Mouse (Mus musculus): ENCODE results near the gene Tspear. TPM values are rescaled to one million over a fixed set of nuclear protein-coding genes. Genes with fewer than 3 reads are reported as not detected.
"Not testable (repeated sequence)": the region's sequence is repeated elsewhere in the genome, so short reads cannot be mapped to it uniquely, and the experiment has no call there.

Gene Tspear
- not detected in 2 replicates for total RNA-seq (2015)
- not detected in 2 replicates for total RNA-seq (2017)

DNA sequence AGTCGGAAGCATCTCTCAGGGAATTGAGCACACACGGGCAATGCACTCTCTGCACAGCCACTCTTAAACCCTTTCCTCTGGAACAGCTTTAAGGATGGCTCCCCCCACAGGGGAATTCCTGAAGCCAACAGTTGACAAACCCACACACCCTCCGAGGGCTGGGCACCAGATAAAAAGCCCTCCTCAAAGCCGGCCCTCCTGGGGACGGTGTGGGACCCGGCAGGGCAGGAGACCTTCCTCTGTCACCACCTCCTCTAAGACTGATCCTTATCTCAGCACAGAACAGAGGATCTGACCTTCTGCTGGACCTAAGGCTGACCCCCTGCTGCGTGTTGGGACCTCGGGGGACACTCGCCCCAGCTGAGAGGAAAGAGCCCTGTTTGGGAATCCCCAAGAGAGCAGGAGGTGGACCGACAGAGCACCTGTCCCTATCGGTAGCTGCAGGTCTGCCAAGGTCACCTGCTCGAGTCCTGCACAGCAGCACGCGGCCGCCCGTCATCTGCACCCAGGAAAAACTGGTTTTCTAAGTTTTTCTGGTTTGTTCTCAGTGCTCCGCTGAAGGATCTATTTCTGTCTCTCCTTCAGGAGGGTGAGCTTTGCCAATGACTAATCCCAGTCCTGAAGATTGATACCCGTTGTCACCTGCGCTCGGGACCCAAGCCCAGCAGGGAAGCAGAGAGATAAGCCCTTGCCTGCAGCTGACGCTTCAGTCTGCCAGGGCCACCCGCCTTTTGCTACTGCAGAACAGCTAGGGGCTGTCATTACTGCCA, at the start of gene Tspear:
Gene Tspear, plus strand, starts transcription at position 675 of the 770 bp plus-strand sequence.
- no peak for ATAC-seq (ENCODE audit: poor library complexity, severe bottlenecking)

DNA sequence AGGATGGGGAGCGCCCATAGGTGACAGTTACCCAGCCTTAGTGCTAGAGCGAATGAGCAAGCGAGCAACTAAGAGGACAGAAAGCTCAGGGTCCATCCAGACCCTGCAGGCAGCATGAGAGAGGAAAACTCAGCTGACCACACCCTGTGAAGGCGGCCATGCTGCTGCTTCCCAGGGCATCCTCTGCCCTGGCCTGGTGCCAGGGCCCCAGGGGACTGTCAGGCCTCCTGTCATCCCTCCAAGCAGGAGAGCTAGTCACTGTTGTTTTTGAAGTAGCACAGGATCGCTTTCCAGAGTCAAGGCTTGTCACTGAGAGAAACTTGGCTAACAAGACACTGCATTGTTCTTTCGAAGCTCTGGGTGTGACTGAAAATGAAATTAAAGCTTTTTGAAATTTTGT, 47.4 kb upstream of the Tspear start:
- ATAC-seq (ENCODE audit: poor library complexity, severe bottlenecking), result no peak

DNA sequence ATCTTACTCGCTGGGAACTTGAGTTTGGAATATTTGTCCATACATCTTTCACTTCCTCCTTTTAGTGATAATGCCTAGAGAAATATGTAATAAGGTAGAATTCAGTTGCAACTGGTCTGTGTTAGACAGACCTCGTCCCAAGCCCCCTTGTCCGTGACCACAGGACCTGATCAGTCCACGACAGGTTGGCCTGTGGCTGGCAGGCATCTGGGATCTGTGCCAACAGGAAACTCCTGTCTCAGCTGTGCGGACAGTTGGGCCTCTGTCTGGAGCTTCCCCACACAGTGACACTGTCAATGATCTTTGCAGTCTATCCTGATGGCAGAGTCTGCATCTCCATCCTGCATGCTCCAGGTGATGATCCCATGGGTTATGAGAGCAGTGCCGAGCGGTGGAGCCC, 43.2 kb upstream of the Tspear start:
- ATAC-seq (ENCODE audit: poor library complexity, severe bottlenecking), result no peak

DNA sequence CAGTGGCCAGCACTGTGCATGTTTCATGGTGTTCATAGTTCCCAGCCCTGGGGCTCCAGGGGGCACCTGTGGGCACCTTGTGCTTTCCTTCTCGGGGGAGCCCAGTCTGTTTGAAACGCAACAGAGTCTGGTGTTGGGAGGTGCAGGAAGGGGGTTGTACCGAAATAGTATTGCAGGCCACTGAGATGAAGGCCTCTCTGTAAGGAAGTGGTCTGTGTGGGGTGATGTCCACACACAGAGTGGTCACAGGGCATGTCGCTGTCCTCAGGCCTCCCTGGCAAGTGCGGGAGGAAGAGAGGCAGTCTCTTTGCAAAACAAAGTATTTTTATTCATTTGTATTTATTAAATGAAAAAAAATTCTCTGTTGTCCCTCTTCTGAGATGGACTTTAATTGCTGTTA, 40.8 kb upstream of the Tspear start:
- ATAC-seq (ENCODE audit: poor library complexity, severe bottlenecking), result peak; percentile 91

DNA sequence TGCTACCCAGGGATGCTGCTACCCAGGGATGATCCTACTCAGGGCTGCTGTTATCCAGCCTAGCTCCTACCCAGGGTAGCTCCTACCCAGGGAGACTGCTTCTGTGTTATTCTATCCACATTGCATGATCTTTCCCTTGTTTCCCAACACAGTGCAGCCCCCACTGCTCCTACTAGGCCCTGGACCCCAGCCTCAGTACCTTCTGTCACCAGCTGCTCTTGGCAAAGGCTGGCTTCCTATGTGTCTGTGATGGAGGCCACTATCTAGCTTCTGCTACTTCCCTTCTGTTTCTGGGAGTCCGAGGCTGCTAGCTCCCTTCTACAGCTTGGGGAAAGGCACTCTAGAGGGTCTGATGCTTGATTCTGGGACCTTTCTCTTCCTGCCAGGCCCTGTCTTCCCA, 38.9 kb upstream of the Tspear start:
- ATAC-seq (ENCODE audit: poor library complexity, severe bottlenecking), result no peak

DNA sequence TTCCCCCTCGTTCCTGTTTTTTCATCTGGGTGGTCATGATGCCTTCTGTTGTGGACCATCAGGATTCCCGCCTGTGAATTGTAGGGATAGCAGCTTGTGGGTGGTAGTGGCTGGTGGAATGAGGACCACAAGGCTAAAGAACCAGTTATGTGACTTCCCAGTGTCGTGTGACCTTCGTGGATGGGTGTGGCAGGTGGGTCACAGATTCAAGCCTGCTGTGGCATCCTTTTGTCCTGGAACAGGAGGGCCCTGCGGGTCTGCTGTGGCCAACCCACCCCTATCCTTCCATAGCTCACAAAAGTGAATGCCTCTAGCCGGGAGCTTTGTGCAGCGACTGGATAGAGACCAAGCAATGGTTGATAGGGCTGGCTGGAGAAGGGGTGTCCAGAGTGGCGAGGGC, 38.5 kb upstream of the Tspear start:
- no peak for ATAC-seq (ENCODE audit: poor library complexity, severe bottlenecking)

DNA sequence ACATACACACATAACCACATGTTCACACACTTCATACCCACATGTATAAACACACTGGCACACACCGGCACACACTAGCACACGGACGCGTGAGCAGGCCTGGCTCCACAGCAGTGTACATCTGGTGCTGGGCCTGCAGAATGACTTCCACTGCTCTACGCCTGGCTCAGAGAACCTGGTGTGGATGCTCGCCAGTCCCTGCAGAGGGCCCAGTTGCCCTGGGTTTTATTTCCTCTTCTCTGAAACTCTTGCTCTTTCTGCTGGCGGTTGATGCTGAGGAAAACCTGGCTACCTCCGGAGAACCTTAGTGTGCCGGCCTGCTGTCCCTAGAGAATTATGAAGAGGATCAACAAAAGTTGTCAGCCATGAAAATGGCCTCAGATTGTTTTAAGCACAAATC, 34.3 kb upstream of the Tspear start:
- no peak for ATAC-seq (ENCODE audit: poor library complexity, severe bottlenecking)

DNA sequence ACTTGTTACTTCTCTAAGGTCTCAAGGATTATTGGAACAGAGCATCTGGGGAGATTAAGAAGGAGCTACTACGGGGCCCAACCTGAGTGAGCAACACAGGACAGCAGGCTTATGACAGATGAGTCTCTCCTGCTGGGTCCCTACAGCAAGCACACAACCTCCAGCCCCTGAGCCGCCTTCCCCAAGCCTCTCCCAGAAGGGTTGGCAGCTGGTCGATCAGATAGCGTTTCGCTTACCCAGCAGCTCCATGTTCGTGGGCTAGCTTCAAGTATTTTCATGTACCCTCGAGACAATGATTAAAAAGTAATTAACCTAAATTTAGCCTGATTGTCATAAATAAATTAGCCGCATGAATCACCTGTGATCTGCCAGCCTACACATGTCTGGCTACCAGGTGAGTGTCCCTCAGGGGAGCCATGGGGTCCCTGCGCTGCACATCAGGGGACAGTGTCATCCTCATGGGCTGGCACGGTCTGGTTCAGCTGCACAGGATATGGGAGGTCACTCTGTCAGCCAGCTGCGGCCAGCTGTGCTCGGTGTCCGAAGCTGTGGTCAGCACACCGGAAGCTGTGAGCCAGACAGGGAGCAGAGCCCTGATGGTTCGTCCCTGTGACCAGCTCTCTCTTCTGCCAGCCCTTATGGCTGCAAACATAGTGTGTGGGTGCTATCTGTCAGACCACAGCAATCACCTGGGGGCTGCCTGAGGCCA, 27.9 kb upstream of the Tspear start:
- ATAC-seq (ENCODE audit: poor library complexity, severe bottlenecking), result no peak

DNA sequence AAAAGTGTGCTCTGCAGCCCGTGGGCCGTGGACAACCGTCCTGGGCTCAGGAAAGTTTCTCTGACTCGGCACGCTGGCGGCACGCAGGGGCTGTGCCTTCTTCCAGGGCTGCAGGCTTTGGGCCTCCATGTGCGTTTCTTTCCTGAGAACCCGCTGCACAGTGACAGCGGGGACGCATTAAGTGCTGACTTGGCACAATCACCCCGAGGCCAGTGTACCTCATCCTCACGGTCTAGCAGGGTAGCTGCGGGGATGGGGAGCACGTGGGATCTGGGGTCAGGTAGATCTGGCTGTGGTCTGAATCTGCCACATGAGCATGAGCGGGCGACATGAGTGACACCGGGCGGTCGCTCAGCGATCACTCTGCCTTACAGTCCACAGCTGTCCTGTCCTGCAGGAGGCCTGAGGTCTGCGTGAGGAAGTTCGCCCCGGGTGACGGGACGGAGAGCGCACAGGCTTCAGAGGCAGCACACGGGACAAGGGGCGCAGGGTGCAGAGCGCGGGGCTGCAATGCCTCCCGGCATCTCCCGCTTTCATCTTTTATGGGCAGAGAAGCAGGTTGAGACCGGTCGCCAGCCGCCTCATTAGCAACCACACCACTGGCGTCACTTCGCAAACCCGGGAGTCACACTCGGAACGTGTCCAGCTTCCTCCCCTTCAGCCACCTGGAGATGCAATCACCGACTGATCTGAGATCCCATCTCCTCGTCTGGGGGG, 22.3 kb upstream of the Tspear start:
- no peak for ATAC-seq (ENCODE audit: poor library complexity, severe bottlenecking)

DNA sequence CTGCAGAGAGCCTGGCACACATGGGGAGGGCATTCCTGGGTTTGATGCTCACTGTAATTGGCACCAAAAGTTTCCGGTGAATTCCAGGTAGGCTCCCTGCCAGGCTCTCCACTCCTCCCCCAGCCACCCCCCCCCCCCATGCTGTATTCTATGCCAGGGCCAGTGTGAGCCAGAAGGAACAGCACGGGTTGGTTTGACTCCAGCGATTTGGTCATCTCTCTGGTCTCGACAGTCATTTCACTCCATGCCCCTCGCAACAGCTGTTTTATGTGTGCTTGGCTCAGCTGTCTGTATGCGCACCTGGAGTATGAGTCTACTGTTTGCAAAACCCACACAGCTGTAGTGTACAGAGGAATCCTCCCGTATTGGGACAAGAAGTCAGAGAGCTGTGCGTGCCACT, 20.0 kb upstream of the Tspear start:
- ATAC-seq (ENCODE audit: poor library complexity, severe bottlenecking), result no peak

DNA sequence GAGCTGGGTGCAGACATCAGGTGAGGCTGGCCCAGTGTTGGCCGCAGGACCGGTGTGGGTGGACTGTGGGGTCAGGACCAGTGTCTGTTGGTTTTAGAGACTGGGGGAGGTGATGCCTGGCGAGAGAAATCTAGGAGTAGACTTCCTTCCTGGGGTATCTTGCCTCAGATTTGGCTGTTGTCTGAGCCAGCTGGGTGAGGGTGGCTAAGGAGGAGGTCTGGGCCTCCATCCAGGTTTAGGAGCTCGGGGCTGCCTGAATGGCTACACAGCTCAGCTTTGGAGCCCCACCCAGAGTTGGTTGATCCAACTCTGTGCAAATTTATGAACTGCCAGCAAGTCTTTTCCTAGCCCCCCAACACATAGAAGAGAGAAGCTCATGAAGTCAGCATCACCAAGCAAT, 19.0 kb upstream of the Tspear start:
- ATAC-seq (ENCODE audit: poor library complexity, severe bottlenecking), result no peak

DNA sequence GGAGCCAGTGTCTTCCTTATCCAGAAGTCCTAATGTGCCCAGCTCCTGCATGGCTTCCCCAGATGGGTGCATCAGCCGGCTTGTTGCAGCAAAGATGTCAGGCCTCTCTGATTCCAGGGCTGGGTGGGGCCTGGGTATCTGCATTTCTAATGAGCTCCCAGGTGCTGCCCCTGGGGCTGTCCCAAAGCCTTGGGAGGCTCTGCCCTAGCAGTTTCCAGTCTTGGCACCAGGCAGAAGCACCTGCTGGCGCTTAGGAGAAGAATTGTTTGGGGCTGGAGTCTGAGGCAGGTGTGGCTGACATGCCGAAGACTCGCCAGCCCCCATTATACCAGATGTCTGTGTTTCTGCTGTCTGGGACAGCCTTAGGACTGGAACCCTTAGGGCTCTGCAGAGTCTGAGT, 15.7 kb upstream of the Tspear start:
- no peak for ATAC-seq (ENCODE audit: poor library complexity, severe bottlenecking)

DNA sequence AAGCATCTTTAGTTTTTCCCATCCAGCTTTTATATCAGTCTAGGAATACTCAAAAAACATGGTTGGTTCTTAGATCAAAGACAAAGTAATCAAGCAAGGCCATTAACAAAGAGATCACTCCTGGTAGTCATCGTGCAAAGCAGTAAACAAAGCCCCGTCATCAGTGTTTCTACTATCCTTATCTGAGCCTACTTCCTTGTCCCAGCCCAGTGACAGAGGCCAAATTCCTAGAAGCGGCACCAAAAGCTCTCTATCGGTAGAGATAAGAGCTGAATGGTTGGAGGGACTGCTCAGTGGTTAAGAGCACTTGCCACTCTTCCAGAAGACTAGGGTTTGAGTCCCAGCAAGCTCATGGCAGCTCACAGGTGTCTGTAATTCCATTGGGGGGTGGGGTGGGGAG, 14.8 kb upstream of the Tspear start:
- ATAC-seq (ENCODE audit: poor library complexity, severe bottlenecking), result no peak

DNA sequence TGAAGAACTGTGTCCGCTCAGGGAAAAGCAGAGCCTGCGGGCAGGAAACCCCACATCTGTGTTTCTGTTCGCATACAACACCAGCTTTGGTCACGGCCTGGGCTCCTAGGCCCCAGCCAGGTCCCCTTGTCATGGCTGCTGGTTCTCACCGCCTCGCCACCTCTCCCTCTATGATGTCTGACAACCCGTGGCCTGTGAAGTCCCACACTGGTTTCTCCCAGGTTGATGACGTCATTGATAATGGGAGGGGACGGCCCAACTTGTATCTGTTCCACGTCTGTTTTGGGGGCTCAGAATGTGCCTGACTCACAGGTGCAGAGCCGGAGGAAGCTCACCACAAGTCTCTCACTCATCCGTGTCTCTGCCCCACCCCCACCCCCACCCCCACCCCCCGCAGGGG, 12.6 kb upstream of the Tspear start:
- no peak for ATAC-seq (ENCODE audit: poor library complexity, severe bottlenecking)

DNA sequence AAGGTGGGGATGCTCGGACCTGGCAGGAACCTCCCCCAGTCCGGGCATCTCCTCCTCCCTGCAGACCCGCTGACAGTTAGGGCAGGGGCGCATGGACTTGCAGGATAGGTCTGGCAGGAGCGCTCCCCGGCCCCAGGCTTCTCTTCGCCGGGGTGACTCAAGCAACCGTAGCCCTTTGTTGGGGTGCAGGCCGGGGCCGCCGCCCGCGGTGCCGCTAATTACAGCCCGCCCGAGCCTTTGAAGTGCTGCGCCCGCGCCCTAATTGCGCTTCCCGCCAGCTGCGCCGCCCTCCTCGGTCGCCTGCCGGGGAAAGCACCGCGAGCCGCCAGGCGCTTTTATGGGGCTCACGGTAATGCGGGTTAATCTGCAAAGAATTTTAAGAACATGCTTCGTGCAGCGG, 8.8 kb upstream of the Tspear start:
- no peak for ATAC-seq (ENCODE audit: poor library complexity, severe bottlenecking)

DNA sequence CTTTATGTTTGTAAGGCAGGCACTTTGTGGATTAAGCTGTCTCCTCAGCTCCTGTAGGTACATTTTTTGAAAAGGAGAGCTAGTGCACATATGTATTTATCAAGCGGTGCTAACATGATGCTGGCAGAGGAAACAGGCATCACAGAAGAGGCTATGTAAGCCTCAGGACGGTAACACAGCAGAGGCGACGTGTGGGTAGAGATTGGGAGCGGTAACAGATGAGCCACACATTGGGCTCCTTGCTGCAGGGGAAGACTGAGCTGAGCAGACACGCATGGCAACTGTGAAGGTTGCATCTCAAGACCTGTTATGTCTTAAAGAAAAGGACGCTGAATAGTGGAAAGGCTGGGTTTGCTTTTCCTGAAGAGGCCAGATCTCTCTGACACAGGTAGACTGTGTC, 3.4 kb upstream of the Tspear start:
- no peak for ATAC-seq (ENCODE audit: poor library complexity, severe bottlenecking)

DNA sequence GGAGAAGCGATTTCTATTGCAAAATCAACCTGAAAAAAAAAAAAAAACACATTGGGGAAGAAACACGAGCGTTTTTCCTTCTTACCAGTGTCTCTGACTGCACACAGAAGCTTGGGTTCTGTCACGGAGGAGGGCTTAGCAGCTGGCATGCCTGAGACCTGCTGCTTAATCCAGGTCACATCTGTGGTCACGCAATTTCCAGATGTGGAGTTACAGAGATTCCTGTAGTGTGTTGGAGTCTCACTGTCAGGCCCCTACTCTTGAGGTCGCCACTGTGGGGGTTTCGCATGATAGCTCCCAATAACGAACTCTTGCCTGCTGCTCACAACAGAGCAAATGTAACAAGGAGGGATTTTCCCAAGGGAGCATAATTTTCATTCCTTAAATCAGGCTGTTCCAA, 2.2 kb upstream of the Tspear start:
- no peak for ATAC-seq (ENCODE audit: poor library complexity, severe bottlenecking)

DNA sequence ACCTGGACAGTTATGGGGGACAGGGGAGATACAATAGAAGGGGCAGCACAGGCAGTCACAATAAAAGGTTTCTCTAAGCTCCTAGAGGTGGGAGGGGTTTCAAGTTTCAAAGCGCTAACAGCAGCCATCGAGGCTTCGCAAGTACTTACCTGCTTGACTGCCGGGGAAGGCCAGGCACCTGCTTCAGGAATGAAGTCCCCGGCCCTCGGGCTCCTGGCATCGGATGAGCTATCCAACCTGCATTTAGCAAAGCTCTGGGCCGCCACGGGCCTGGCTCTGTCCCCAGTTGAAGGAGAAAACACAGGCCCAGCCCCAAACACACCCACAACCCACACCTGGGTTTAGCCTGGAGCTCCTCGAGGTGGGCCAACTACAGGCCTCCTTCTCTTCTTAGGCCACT, 652 bp downstream of the Tspear start:
- ATAC-seq (ENCODE audit: poor library complexity, severe bottlenecking), result no peak

DNA sequence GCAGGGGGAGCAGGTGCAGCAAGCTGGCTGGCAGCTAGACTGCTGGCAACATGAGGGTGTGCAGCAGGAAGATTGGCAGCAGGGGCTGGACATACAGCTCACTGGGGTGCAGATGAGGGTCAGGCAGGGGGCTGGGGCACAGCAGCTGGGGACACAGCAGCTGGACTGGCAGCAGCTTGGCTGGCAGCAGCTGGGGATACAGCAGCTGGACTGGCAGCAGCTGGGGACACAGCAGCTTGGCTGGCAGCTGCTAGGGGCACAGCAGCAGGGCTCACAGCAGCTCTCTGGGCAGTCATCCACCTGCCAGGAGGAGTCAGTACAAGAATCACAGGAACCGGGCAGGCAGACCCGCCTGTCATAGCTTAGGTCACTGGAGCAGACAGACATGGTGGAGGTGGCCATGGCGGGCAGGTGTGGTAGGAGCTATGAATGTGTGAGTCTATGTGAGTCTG, 4.0 kb downstream of the Tspear start, which contains the start of gene Gm19402:
Gene Gm19402, minus strand, starts transcription at position 402 of the 452 bp plus-strand sequence.
- not testable (repeated sequence) for ATAC-seq (ENCODE audit: poor library complexity, severe bottlenecking)

DNA sequence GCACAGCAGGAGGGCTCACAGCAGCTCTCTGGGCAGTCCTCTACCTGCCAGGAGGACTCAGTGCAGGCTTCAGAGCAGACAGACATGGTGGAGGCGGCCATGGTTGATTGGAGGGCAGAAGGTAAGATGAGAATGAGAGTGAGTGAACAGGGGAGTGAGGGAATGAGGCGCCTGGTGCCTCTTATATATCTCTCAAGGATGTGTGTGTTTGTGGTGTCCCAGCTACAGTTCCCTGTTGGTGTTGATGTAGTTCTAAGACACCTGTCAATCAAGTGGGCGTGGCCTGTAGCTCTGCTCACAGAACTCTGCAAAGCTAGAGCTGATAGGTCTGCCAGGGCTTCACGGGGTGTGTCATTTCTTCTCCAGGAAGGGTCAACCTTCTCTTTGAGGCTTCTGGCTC, 10.8 kb downstream of the Tspear start, which contains the start of gene Gm9508:
Gene Gm9508, minus strand, starts transcription at position 101 of the 400 bp plus-strand sequence.
- ATAC-seq (ENCODE audit: poor library complexity, severe bottlenecking), result no peak

DNA sequence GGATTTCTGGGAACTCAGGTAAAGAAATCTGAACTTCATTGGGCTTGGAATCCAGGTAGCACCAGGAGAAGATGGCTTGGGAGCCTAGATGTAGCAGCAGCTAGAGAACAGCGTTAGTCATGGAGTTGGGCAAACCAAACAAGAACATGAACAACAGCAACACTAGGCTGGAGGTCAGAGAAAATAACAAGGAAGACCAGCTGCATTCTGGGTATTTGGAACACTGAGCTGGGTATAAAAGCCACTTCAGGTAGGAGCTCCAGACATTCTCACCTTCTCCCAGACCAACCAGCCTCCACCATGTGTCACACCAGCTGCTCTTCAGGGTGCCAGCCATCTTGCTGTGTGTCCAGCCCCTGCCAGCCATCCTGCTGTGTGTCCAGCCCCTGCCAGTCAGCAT, 20.0 kb downstream of the Tspear start, which contains the start of gene Gm10272:
Gene Gm10272, plus strand, starts transcription at position 301 of the 400 bp plus-strand sequence.
- ATAC-seq (ENCODE audit: poor library complexity, severe bottlenecking), result no peak
